Mouse (Mus musculus): Measurements from ENCODE around the gene Gm9736. TPM values are rescaled to one million over a fixed set of nuclear protein-coding genes. Genes with fewer than 3 reads are reported as not detected.

Gene Gm9736
- total and polyA plus RNA-seq, 3 experiments: not detected

- no peak for TF ChIP-seq ZMIZ1 (IDR thresholded peaks at IDR 0.05; ENCODE audit: low read depth, low read length)
- no peak for TF ChIP-seq MAX (IDR thresholded peaks at IDR 0.05; ENCODE audit: low read length)
- no peak for TF ChIP-seq USF1 (IDR thresholded peaks at IDR 0.05; ENCODE audit: low read depth, low read length)
- no peak for TF ChIP-seq CHD2 (IDR thresholded peaks at IDR 0.05; ENCODE audit: low read length)
- no peak for TF ChIP-seq CHD1 (IDR thresholded peaks at IDR 0.05; ENCODE audit: low read depth, low read length)
- no peak for TF ChIP-seq SIN3A (IDR thresholded peaks at IDR 0.05; ENCODE audit: low read length)
- TF ChIP-seq TCF12 (IDR thresholded peaks at IDR 0.05; ENCODE audit: low read depth, low read length): no peak
- TF ChIP-seq CTCF (conservative IDR thresholded peaks at IDR 0.05 in 1 of 2, IDR thresholded peaks at IDR 0.05 in 1 of 2; ENCODE audit: low read depth in 2 of 2, low read length in 2 of 2): no peak
- no peak for TF ChIP-seq KAT2A (IDR thresholded peaks at IDR 0.05; ENCODE audit: insufficient replicate concordance, low read length)
- TF ChIP-seq ZC3H11A (IDR thresholded peaks at IDR 0.05; ENCODE audit: low read depth, low read length): no peak
- TF ChIP-seq NRF1 (IDR thresholded peaks at IDR 0.05; ENCODE audit: low read depth, low read length): no peak
- no peak for TF ChIP-seq PAX5 (IDR thresholded peaks at IDR 0.05; ENCODE audit: low read length)
- no peak for TF ChIP-seq HCFC1 (IDR thresholded peaks at IDR 0.05; ENCODE audit: low read depth, low read length)
- no peak for TF ChIP-seq MAZ (IDR thresholded peaks at IDR 0.05; ENCODE audit: low read depth, low read length)
- TF ChIP-seq MYC (IDR thresholded peaks at IDR 0.05; ENCODE audit: low read depth, low read length): no peak
- TF ChIP-seq GABPA (IDR thresholded peaks at IDR 0.05; ENCODE audit: insufficient replicate concordance, low read depth, low read length): no peak
- TF ChIP-seq MXI1 (IDR thresholded peaks at IDR 0.05; ENCODE audit: low read depth, low read length): no peak
- DNase-seq (ENCODE audit: extremely low read depth): no peak
- H3K27ac ChIP-seq (ENCODE audit: insufficient read depth, low read depth): no peak overlapping the region
- no peak overlapping the region for H3K9ac ChIP-seq (ENCODE audit: insufficient read depth, low read depth)
- no peak overlapping the region for H3K4me2 ChIP-seq (ENCODE audit: insufficient read depth, low read depth, poor library complexity, severe bottlenecking)
- H3K79me2 ChIP-seq (replicated peaks; ENCODE audit: control insufficient read depth, extremely low read depth, insufficient read depth, poor library complexity, severe bottlenecking): no peaks in the 10 kb centered on the region
- H3K27me3 ChIP-seq (replicated peaks): peaks cover 71% of the 10 kb centered on the region
- dilution Hi-C loops (cut with MboI; ENCODE audit: extremely low pct_ligation_motif_present, extremely low pct_unique_long_range_greater_than_20kb, low sequenced_read_pairs) (no loop called here), in situ Hi-C loops (cut with MboI; ENCODE audit: low pct_ligation_motif_present, low pct_unique_long_range_greater_than_20kb, low sequenced_read_pairs) (no loop called here)
- H3K9me3 ChIP-seq (replicated peaks; ENCODE audit: low read length): no peaks in the 10 kb centered on the region
- H3K4me1 ChIP-seq (ENCODE audit: control insufficient read depth in 1 of 2, insufficient read depth in 2 of 2): no peaks in the 10 kb centered on the region
- H3K36me3 ChIP-seq (replicated peaks in 1 of 2; ENCODE audit: control insufficient read depth in 1 of 2, insufficient read depth in 1 of 2, low read length in 1 of 2): no peaks in the 10 kb centered on the region
- no peak overlapping the region for H3K4me3 ChIP-seq (replicated peaks in 1 of 3; ENCODE audit: low read depth in 2 of 3, low read length in 2 of 3, poor library complexity in 1 of 3)
Observed at GRCm38 (mm10) chr10:77797677-77798076, 46.5 kb upstream of the Gm9736 start.

- Histone ChIP-seq H3K27ac (ENCODE audit: insufficient read depth, low read depth) (no peak within 1 kb of the TSS; the same call in 1 of the 2 replicates), H3K4me2 (ENCODE audit: insufficient read depth, low read depth, poor library complexity, severe bottlenecking) (no peak within 1 kb of the TSS), H3K4me1 (ENCODE audit: control insufficient read depth in 1 of 2, insufficient read depth in 2 of 2) (no peaks in the 10 kb centered on the region), H3K36me3 (replicated peaks in 1 of 2; ENCODE audit: control insufficient read depth in 1 of 2, insufficient read depth in 1 of 2, low read length in 1 of 2) (no peaks in the 10 kb centered on the region), H3K79me2 (replicated peaks; ENCODE audit: control insufficient read depth, extremely low read depth, insufficient read depth, poor library complexity, severe bottlenecking) (no peaks in the 10 kb centered on the region), H3K9ac (ENCODE audit: insufficient read depth, low read depth) (no peak within 1 kb of the TSS), H3K9me3 (replicated peaks; ENCODE audit: low read length) (no peaks in the 10 kb centered on the region), H3K27me3 (replicated peaks) (peaks cover 50% of the 10 kb centered on the region), H3K4me3 (replicated peaks in 1 of 3; ENCODE audit: low read depth in 2 of 3, low read length in 2 of 3, poor library complexity in 1 of 3) (no peak within 1 kb of the TSS)
- dilution Hi-C loops (cut with MboI; ENCODE audit: extremely low pct_ligation_motif_present, extremely low pct_unique_long_range_greater_than_20kb, low sequenced_read_pairs) (no loop called here), in situ Hi-C loops (cut with MboI; ENCODE audit: low pct_ligation_motif_present, low pct_unique_long_range_greater_than_20kb, low sequenced_read_pairs) (no loop called here)
- no peak for TF ChIP-seq USF2 (conservative IDR thresholded peaks at IDR 0.05; ENCODE audit: low read depth, low read length)
- TF ChIP-seq CHD2 (IDR thresholded peaks at IDR 0.05; ENCODE audit: low read length): no peak
- no peak for TF ChIP-seq HCFC1 (IDR thresholded peaks at IDR 0.05; ENCODE audit: low read depth, low read length)
- no peak for TF ChIP-seq EP300 (IDR thresholded peaks at IDR 0.05; ENCODE audit: low read length)
- TF ChIP-seq MAX (IDR thresholded peaks at IDR 0.05; ENCODE audit: low read length): no peak
- no peak for TF ChIP-seq RAD21 (IDR thresholded peaks at IDR 0.05; ENCODE audit: low read depth, low read length)
- TF ChIP-seq ZNF384 (IDR thresholded peaks at IDR 0.05; ENCODE audit: low read depth, low read length): no peak
- TF ChIP-seq PAX5 (IDR thresholded peaks at IDR 0.05; ENCODE audit: low read length): no peak
- TF ChIP-seq JUND (conservative IDR thresholded peaks at IDR 0.05; ENCODE audit: low read depth, low read length): no peak
- TF ChIP-seq TCF12 (IDR thresholded peaks at IDR 0.05; ENCODE audit: low read depth, low read length): no peak
- DNase-seq (ENCODE audit: extremely low read depth): no peak
Observed at GRCm38 (mm10) chr10:77794976-77795375, 43.8 kb upstream of the Gm9736 start, which contains the start of gene Gm9639. Gene Gm9639, minus strand, starts transcription at chr10:77795076.
